Mouse (Mus musculus) kidney, embryonic 14.5 days (tissue): ENCODE results near the gene Asap3. TPM values are rescaled to one million over a fixed set of nuclear protein-coding genes. Genes with fewer than 3 reads are reported as not detected.

ENCODE experiments used
- ATAC-seq: fragments of 200-750 bp; cut with Nextera tagmentation; 2 replicates; pipeline ENCODE4 v1.8.0; 2017; ENCODE audit warnings: moderate number of reproducible peaks, mild to moderate bottlenecking, moderate TSS enrichment, moderate library complexity; ENCODE audit not compliant: low FRiP score, low TSS enrichment
- H3K27ac ChIP-seq: fragments of 300-500 bp; sonication (generic); 2 replicates; pipeline ENCODE4 v1.5.1; 2014; ENCODE audit warnings: low read depth, mild to moderate bottlenecking, low read length, moderate library complexity, mixed read lengths
- H3K27me3 ChIP-seq: fragments of 300-500 bp; sonication (generic); 2 replicates; pipeline ENCODE4 v1.6.1; 2014; ENCODE audit warnings: mild to moderate bottlenecking, low read length; ENCODE audit not compliant: control insufficient read depth, insufficient read depth
- H3K36me3 ChIP-seq: fragments of 300-500 bp; sonication (generic); 2 replicates; pipeline ENCODE4 v1.6.1; 2014; ENCODE audit warnings: low read length, mixed read lengths; ENCODE audit not compliant: control insufficient read depth, insufficient read depth
- H3K4me1 ChIP-seq: fragments of 300-500 bp; sonication (generic); 2 replicates; pipeline ENCODE4 v1.6.1; 2014; ENCODE audit warnings: low read length, mixed read lengths; ENCODE audit not compliant: control insufficient read depth, insufficient read depth
- H3K4me2 ChIP-seq: fragments of 300-500 bp; sonication (generic); replicated peaks from 2 replicates; pipeline ENCODE4 v1.6.1; 2014; ENCODE audit warnings: low read depth, mild to moderate bottlenecking, low read length
- H3K4me3 ChIP-seq: fragments of 300-500 bp; sonication (generic); 2 replicates; pipeline ENCODE4 v1.5.1; 2014; ENCODE audit warnings: mild to moderate bottlenecking, low read length
- H3K9ac ChIP-seq: fragments of 300-500 bp; sonication (generic); 2 replicates; pipeline ENCODE4 v1.6.1; 2014; ENCODE audit warnings: low read depth, mild to moderate bottlenecking, low read length, moderate library complexity
- H3K9me3 ChIP-seq: fragments of 300-500 bp; sonication (generic); 2 replicates; pipeline ENCODE4 v1.6.1; 2016; ENCODE audit warnings: low read length; ENCODE audit not compliant: control insufficient read depth
- WGBS: fragments of 180-500 bp; shearing (Covaris S2); extraction: QIAGEN DNeasy Blood & Tissue Kit; methylation state at CpG from one replicate; pipeline ENCODE4 v1.1.7; 2014; 5-methylcytosine and 5-hydroxymethylcytosine counted together
- polyA plus RNA-seq: library from polyadenylated mRNA; unstranded; fragments of >200 nt; fragmentation: Nextera tagmentation; extraction: Ambion mirVana; gene quantifications from 2 replicates; pipeline ENCODE4 v1.2.1, GENCODE M21; 2014

The Asap3 gene
- polyA plus RNA-seq, 1 experiment from 2014 or later: 3.0 TPM

DNA sequence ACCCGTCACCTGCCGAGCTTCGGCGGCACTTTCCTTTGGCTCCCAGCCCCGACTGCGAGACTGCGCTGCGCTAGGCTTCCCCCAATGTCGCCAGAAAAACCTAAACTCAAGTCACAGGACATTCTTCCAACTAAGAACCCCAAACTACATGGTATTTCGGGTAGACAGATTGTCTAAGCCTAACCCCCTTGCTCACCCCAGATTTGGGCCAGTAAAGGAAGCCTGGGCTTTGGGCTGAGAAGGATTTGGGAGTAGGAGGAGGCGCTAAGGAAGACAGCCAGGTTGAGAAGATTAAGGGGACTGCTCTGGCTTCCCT lies 43.1 kb downstream of the Asap3 start:
- H3K36me3 ChIP-seq: no peaks in the 10 kb centered on the region
- H3K27ac ChIP-seq: no peak overlapping the region
- no peak overlapping the region for H3K9ac ChIP-seq
- H3K4me1 ChIP-seq: peaks cover 29% of the 10 kb centered on the region
- 4% methylated on average over 11 of the region's 11 CpGs for WGBS
- no peak for ATAC-seq
- H3K4me2 ChIP-seq: no peak overlapping the region
- peaks cover 53% of the 10 kb centered on the region for H3K27me3 ChIP-seq
- no peaks in the 10 kb centered on the region for H3K9me3 ChIP-seq
- H3K4me3 ChIP-seq: peak overlapping the region; percentile 58; the same call in 1 of the 2 replicates

DNA sequence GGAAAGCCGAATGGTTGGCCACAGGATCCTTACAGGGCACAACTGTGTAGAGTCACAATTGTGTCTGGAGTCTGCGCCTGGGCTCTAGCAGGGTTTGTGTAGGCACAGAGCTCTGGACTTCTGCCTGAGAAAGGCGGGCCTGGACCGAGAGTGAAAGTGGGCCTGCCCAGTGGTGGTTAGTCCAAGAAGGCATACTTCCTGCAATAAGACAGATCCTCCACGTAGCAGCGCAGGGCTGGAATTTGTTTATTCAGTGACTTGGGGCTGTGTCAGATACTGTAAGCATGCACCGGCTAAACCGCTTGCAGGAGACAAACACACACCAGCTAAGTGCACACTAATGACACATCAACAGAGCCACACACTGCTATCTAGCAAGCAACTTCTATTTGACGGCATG lies 43.6 kb downstream of the Asap3 start:
- Histone ChIP-seq H3K36me3 (no peaks in the 10 kb centered on the region), H3K27me3 (peaks cover 50% of the 10 kb centered on the region), H3K9me3 (no peaks in the 10 kb centered on the region), H3K4me3 (no peak overlapping the region), H3K4me1 (peaks cover 29% of the 10 kb centered on the region), H3K27ac (no peak overlapping the region), H3K9ac (no peak overlapping the region), H3K4me2 (no peak overlapping the region)
- no peak for ATAC-seq
- WGBS: 49% methylated on average over 9 of the region's 9 CpGs

DNA sequence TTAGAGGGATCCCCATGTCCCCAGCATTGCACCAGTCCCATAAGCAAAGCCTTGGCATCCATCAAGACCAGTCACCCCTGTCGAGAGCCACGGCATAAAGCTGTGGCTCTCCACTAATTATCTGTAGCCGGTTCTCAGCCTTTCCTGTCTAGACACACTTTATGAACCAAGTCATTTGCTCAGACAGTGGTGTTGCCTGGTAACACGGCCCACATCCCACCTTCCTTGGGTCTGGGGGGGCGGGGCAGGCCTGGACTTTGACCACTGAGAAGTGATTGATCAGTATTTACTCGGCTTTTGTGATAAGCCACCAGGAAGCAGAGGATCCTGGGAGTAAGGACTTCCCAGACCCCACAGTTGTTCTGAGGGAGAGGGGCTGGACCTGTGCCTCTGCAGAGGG lies 49.8 kb downstream of the Asap3 start:
- 30% methylated on average over 6 of the region's 6 CpGs for WGBS
- Histone ChIP-seq H3K4me1 (no peaks in the 10 kb centered on the region), H3K4me3 (no peak overlapping the region), H3K9ac (no peak overlapping the region), H3K27me3 (no peaks in the 10 kb centered on the region), H3K9me3 (no peaks in the 10 kb centered on the region), H3K36me3 (no peaks in the 10 kb centered on the region), H3K4me2 (no peak overlapping the region), H3K27ac (no peak overlapping the region)
- 0 out of 2 replicates have a peak, but pooled peaks have one; percentile 22 for ATAC-seq

DNA sequence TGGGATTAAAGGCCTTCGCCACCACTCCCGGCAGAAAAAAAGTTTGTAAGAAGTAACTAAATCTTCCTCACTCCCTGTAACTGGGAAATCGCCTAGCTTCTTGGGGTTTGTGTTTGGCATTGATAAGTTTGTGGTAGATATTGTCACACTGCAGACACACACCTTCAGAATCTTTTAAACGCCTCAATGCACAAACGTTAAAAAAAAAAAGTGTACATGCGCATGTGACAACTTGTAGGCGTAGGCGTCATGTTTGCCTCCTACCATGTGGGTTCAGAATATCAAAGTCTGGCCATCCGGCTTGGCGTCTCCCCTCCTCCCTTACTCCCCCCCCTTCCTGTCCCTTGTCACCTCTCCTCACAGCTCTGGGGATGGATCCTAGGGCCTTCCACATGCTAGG lies 50.5 kb downstream of the Asap3 start:
- Histone ChIP-seq H3K36me3 (no peaks in the 10 kb centered on the region), H3K27me3 (no peaks in the 10 kb centered on the region)
- WGBS: 64% methylated on average over 10 of the region's 10 CpGs

DNA sequence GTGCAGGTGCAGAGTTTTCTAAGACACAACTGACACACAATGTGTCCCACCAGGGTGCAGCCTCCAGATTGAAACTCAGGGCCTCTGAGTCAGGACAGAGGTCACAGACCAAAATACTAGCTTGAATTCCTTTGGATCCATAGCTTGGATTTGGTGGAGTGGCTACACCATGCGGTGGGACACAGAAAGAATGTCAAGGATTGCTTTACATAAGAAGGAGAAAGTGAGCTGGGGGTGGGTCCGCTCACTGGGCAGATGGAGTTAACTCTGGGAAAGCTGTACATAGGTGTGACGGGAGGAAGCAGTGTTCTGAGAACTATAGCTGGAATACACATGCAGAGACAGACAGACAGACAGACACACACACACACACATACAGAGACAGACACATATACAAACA lies 53.8 kb downstream of the Asap3 start:
- no peak for ATAC-seq
- no peaks in the 10 kb centered on the region for H3K27me3 ChIP-seq

More for the DNA sequence above, 50.5 kb downstream of the Asap3 start:
- ATAC-seq: no peak
- no peaks in the 10 kb centered on the region for H3K4me1 ChIP-seq
- no peak overlapping the region for H3K4me2 ChIP-seq
- no peak overlapping the region for H3K9ac ChIP-seq
- no peak overlapping the region for H3K27ac ChIP-seq
- H3K4me3 ChIP-seq: no peak overlapping the region
- H3K9me3 ChIP-seq: no peaks in the 10 kb centered on the region

DNA sequence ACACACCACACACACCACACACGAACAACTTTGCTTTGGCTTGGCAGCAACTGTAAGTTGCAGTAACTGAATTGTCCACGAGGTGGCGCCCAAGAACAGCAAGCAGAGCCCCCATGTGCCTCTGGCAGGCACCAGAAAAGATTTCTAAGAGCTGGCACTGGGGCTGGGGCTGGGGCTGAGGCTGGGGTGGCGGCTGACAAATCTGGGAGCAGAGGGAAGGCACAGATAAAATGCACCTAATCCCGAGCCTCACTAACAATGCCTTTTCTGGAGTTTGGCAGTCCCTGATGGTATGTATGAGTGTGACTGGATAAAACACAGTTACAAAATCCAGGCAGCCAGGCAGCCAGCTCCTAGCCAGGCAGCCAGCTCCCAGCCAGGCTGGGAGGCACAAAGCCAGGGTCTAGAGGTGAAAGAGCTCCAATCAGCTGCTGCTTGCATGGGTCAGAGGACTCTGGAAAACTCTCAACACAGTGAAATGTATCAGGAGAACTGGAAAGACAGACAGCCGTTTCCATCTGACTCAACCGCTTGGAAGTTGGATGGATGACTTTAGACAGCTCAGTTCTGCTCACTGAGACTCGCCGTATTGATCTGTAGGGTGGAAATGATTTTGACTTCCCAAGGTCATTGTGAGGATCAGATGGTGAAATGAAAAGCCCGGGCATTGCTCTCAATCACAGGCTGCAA lies 54.5 kb downstream of the Asap3 start:
- Histone ChIP-seq H3K4me1 (no peaks in the 10 kb centered on the region), H3K36me3 (no peaks in the 10 kb centered on the region), H3K9me3 (no peaks in the 10 kb centered on the region), H3K27me3 (no peaks in the 10 kb centered on the region), H3K27ac (no peak overlapping the region), H3K9ac (no peak overlapping the region), H3K4me2 (no peak overlapping the region), H3K4me3 (no peak overlapping the region)
- 47% methylated on average over 10 of the region's 10 CpGs for WGBS
- no peak for ATAC-seq

More for the DNA sequence above, 53.8 kb downstream of the Asap3 start:
- Histone ChIP-seq H3K4me2 (no peak overlapping the region), H3K27ac (no peak overlapping the region), H3K9me3 (no peaks in the 10 kb centered on the region), H3K36me3 (no peaks in the 10 kb centered on the region), H3K9ac (no peak overlapping the region), H3K4me1 (no peaks in the 10 kb centered on the region), H3K4me3 (no peak overlapping the region)
- 67% methylated on average over 3 of the region's 3 CpGs for WGBS

DNA sequence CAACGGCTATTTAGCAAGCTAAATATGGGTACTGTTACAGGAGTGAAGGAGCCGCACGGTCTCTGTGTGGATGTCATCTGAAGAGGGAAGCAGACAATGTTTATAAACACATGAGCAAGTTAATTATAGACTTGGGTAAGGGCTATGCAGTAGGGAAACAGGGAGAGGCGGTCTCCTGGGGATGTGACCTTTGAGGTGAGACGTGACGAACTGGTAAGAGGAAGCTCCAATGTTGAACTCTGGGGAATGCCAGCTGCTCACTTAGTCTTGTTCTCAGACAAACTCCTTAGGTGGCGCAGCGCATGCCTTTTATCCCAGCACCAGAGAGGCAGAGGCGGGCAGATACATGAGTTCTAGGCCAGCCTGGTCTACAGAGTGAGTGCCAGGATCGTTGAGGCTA lies 55.7 kb downstream of the Asap3 start:
- 75% methylated on average over 10 of the region's 10 CpGs for WGBS
- ATAC-seq: no peak
- Histone ChIP-seq H3K27ac (no peak overlapping the region), H3K9ac (no peak overlapping the region), H3K4me3 (no peak overlapping the region), H3K27me3 (no peaks in the 10 kb centered on the region), H3K4me1 (no peaks in the 10 kb centered on the region), H3K9me3 (no peaks in the 10 kb centered on the region), H3K4me2 (no peak overlapping the region), H3K36me3 (no peaks in the 10 kb centered on the region)

DNA sequence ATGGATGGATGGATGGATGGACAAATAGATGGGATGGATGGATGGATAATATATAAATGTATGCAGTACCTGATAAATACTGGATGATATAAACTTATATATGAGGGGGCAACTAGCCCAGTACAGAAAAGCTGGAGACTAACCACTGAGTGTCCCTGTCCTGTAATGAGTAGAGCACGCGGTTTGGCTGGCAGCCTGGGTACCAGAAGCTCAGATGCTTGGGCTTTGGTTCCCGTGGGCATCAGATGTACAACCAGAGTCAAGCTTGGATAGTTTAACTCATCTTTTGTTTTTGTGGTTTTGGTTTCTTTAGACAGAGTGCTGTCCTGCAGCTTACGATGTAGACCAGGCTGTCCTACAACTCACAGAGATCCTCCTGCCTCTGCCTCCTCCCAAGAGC lies 57.4 kb downstream of the Asap3 start:
- 92% methylated on average over 4 of the region's 4 CpGs for WGBS
- Histone ChIP-seq H3K27ac (no peak overlapping the region), H3K4me1 (no peaks in the 10 kb centered on the region), H3K9me3 (no peaks in the 10 kb centered on the region), H3K27me3 (no peaks in the 10 kb centered on the region), H3K4me3 (no peak overlapping the region), H3K9ac (no peak overlapping the region), H3K4me2 (no peak overlapping the region), H3K36me3 (no peaks in the 10 kb centered on the region)
- ATAC-seq: no peak

DNA sequence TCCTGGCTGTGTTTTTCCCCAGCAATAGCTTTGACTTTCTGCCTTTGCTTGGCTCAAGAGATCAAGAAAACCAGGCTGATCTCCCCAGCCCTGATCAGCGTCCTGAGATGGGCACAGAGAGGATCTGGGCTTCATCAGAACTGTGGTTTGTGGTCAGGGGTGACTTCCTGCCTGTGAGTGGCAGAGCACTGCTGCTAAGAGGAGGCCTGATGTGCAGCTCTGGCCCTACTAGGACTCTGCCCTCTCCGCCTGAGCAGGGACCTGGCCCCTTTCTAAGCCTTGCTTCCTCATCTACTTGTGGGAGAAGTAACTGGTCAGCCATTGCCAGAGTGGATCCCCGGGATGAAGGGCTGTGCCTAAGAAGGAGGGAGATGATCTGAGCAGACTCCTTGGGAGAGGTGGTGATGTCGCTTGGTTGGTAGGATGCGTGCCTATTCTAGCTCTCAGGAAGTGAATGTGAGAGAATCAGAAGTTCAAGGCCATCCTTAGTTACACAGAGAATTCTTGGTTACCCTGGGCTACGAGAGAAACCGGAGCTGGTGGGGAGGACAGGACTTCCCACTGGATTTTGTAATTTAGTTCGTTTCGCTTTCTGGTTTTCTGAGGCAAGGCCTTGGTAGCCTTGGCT lies 60.7 kb downstream of the Asap3 start:
- H3K9me3 ChIP-seq: no peaks in the 10 kb centered on the region
- H3K4me2 ChIP-seq: no peak overlapping the region
- WGBS: 80% methylated on average over 9 of the region's 9 CpGs
- H3K9ac ChIP-seq: no peak overlapping the region
- H3K27ac ChIP-seq: no peak overlapping the region
- ATAC-seq: no peak
- no peaks in the 10 kb centered on the region for H3K4me1 ChIP-seq
- no peaks in the 10 kb centered on the region for H3K27me3 ChIP-seq
- no peak overlapping the region for H3K4me3 ChIP-seq
- H3K36me3 ChIP-seq: no peaks in the 10 kb centered on the region
